Mouse (Mus musculus) adrenal gland, postnatal 14 days (tissue): ENCODE data around the gene Fam173a. TPM values are rescaled to one million over a fixed set of nuclear protein-coding genes. Genes with fewer than 3 reads are reported as not detected.
"Not testable (repeated sequence)": the region's sequence is repeated elsewhere in the genome, so short reads cannot be mapped to it uniquely, and the experiment has no call there.

Experiments used
- DNase-seq: peaks from one replicate; pipeline ENCODE4 v3.0.0; 2021; ENCODE audit warnings: mixed read lengths
- microRNA-seq, 2 experiments: library from miRNA; unstranded; fragments of <30 nt; microRNA quantifications; one replicate each; pipeline ENCODE4 v1.2.0; 2021
- total RNA-seq: library from RNA; stranded (reverse); gene quantifications from 2 replicates; pipeline ENCODE4 v1.2.3, GENCODE M21; 2021

Gene Fam173a
- total RNA-seq, 1 experiment from 2014 or later = 55.4 TPM

GRCm38 (mm10) chr17:25757691-25758090, 35.0 kb downstream of the Fam173a start:
- DNase-seq = no peak

- no peak for DNase-seq
These were observed 36.1 kb downstream of the Fam173a start for GRCm38 (mm10) chr17:25756378-25757242.

- DNase-seq = no peak
These were observed 36.9 kb downstream of the Fam173a start for GRCm38 (mm10) chr17:25755627-25756377.

GRCm38 (mm10) chr17:25755086-25755485, 37.6 kb downstream of the Fam173a start:
- no peak for DNase-seq

GRCm38 (mm10) chr17:25754241-25754640, 38.5 kb downstream of the Fam173a start, which contains the start of gene Msln:
Gene Msln (minus strand): TSS chr17:25754378.
- no peak for DNase-seq

- peak; percentile 89 for DNase-seq
These were observed 41.3 kb downstream of the Fam173a start for GRCm38 (mm10) chr17:25751446-25751845.

GRCm38 (mm10) chr17:25749314-25749713, 43.4 kb downstream of the Fam173a start:
- no peak for DNase-seq

- DNase-seq = peak; percentile 44
These were observed 44.5 kb downstream of the Fam173a start for GRCm38 (mm10) chr17:25748238-25748637.

- no peak for DNase-seq
These were observed 48.4 kb downstream of the Fam173a start for GRCm38 (mm10) chr17:25744311-25744710.

GRCm38 (mm10) chr17:25743831-25744230, 48.9 kb downstream of the Fam173a start:
- peak; percentile 73 for DNase-seq

- not testable (repeated sequence) for DNase-seq
These were observed 51.2 kb downstream of the Fam173a start for GRCm38 (mm10) chr17:25741471-25741870.

Small RNA genes within 50 kb of the gene (microRNA-seq; reads per million reads assigned to microRNA genes)
- gene Gm25083 = 0 reads per million in 2 experiments
- 2.1 to 2.3 reads per million in 2 experiments for gene Mir3082
- 0.76 to 1.7 reads per million in 2 experiments for gene Mir6966

Other genes with a start within 250 kb of the Fam173a start
- 1.4 and 1.6 TPM in 2 replicates for gene Sox8, start 222.2 kb downstream of the Fam173a start, total RNA-seq
- 40.2 and 40.6 TPM in 2 replicates for gene Lmf1, start 213.8 kb downstream of the Fam173a start, total RNA-seq
- not detected in 2 replicates for gene Gng13, start 75.7 kb downstream of the Fam173a start, total RNA-seq
- gene Chtf18, start 65.5 kb downstream of the Fam173a start, total RNA-seq = 4.4 and 5.0 TPM in 2 replicates
- gene Rpusd1, start 65.2 kb downstream of the Fam173a start, total RNA-seq = 9.9 and 10.7 TPM in 2 replicates
- gene Mslnl, start 56.9 kb downstream of the Fam173a start, total RNA-seq = not detected in 2 replicates
- 13.0 and 14.3 TPM in 2 replicates for gene Msln, start 38.5 kb downstream of the Fam173a start, total RNA-seq
- gene Narfl, start 19.1 kb downstream of the Fam173a start, total RNA-seq = 30.6 and 35.3 TPM in 2 replicates
- gene Haghl, start 7.2 kb downstream of the Fam173a start, total RNA-seq = 21.8 and 27.2 TPM in 2 replicates
- gene Ccdc78, start 6.3 kb downstream of the Fam173a start, total RNA-seq = not detected in 2 replicates
- not detected in 2 replicates for gene AC134908.4, start 2.8 kb upstream of the Fam173a start, total RNA-seq
- gene Metrn, start 4.2 kb upstream of the Fam173a start, total RNA-seq = 24.7 and 27.3 TPM in 2 replicates
- 18.8 and 24.9 TPM in 2 replicates for gene Fbxl16, start 16.2 kb upstream of the Fam173a start, total RNA-seq
- 17.4 and 19.5 TPM in 2 replicates for gene Wdr24, start 30.7 kb upstream of the Fam173a start, total RNA-seq
- 68.2 and 71.0 TPM in 2 replicates for gene Jmjd8, start 36.0 kb upstream of the Fam173a start, total RNA-seq
- 149 and 160 TPM in 2 replicates for gene Stub1, start 40.5 kb upstream of the Fam173a start, total RNA-seq
- gene Rhbdl1, start 44.4 kb upstream of the Fam173a start, total RNA-seq = 12.9 and 14.9 TPM in 2 replicates
- 10.9 and 11.8 TPM in 2 replicates for gene Gm20683, start 48.9 kb upstream of the Fam173a start, total RNA-seq
- 95.9 and 108 TPM in 2 replicates for gene Rhot2, start 52.0 kb upstream of the Fam173a start, total RNA-seq
- 23.1 and 23.2 TPM in 2 replicates for gene Wdr90, start 68.6 kb upstream of the Fam173a start, total RNA-seq
- gene Mcrip2, start 75.9 kb upstream of the Fam173a start, total RNA-seq = 336 and 337 TPM in 2 replicates
- 72.1 and 88.0 TPM in 2 replicates for gene Mettl26, start 82.2 kb upstream of the Fam173a start, total RNA-seq
- 1.2 and 1.5 TPM in 2 replicates for gene Wfikkn1, start 88.0 kb upstream of the Fam173a start, total RNA-seq
- 19.8 and 20.9 TPM in 2 replicates for gene Rab40c, start 126.8 kb upstream of the Fam173a start, total RNA-seq
- gene Pigq, start 152.0 kb upstream of the Fam173a start, total RNA-seq = 112 and 122 TPM in 2 replicates
- gene Nhlrc4, start 152.1 kb upstream of the Fam173a start, total RNA-seq = 0.15 TPM in 1 of 2 replicates, not detected in the other
- not detected in 2 replicates for gene A930017K11Rik, start 159.7 kb upstream of the Fam173a start, total RNA-seq
- gene Capn15, start 192.9 kb upstream of the Fam173a start, total RNA-seq = 18.8 and 23.8 TPM in 2 replicates